Mouse (Mus musculus) cerebellum, adult 8-10 months (tissue): ENCODE results near the gene Ascl3.

Experiments used
- DNase-seq: peaks from one replicate; pipeline ENCODE4 v3.0.0; 2022

The Ascl3 gene

GRCm38 (mm10) chr7:109708961-109709382 is 22.6 kb downstream of the Ascl3 start:
- no peak for DNase-seq

GRCm38 (mm10) chr7:109707023-109707785 is 24.3 kb downstream of the Ascl3 start:
- DNase-seq, result peak; percentile 64

- no peak for DNase-seq
These were observed 27.1 kb downstream of the Ascl3 start for GRCm38 (mm10) chr7:109704461-109704860.

- no peak for DNase-seq
These were observed 27.5 kb downstream of the Ascl3 start for GRCm38 (mm10) chr7:109704016-109704377.

GRCm38 (mm10) chr7:109703190-109704015 is 28.1 kb downstream of the Ascl3 start, which contains the start of the genes St5 and Akip1:
Gene St5, minus strand, starts transcription at chr7:109703605.
Gene Akip1, plus strand, starts transcription at chr7:109703690.
- DNase-seq, result peak; percentile 85

GRCm38 (mm10) chr7:109702721-109703120 is 28.8 kb downstream of the Ascl3 start:
- DNase-seq, result peak; percentile 21

GRCm38 (mm10) chr7:109700213-109700612 is 31.3 kb downstream of the Ascl3 start:
- no peak for DNase-seq

GRCm38 (mm10) chr7:109695339-109695726 is 36.2 kb downstream of the Ascl3 start:
- DNase-seq, result no peak

GRCm38 (mm10) chr7:109694576-109695338 is 36.8 kb downstream of the Ascl3 start:
- no peak for DNase-seq

- DNase-seq, result no peak
These were observed 40.6 kb downstream of the Ascl3 start for GRCm38 (mm10) chr7:109690961-109691360.

- no peak for DNase-seq
These were observed 41.4 kb downstream of the Ascl3 start for GRCm38 (mm10) chr7:109690101-109690500.

GRCm38 (mm10) chr7:109686585-109687128 is 44.9 kb downstream of the Ascl3 start:
- no peak for DNase-seq

- no peak for DNase-seq
These were observed 50.6 kb downstream of the Ascl3 start for GRCm38 (mm10) chr7:109680879-109681278.

- DNase-seq, result no peak
These were observed 51.2 kb downstream of the Ascl3 start for GRCm38 (mm10) chr7:109680284-109680683.
